Mouse (Mus musculus) limb, embryonic 14.5 days (tissue): ENCODE data around the gene Tcp10a. TPM values are rescaled to one million over a fixed set of nuclear protein-coding genes. Genes with fewer than 3 reads are reported as not detected.
"Not testable (repeated sequence)": the region's sequence is repeated elsewhere in the genome, so short reads cannot be mapped to it uniquely, and the experiment has no call there.

Source experiments
- ATAC-seq: fragments of 200-750 bp; cut with Nextera tagmentation; 2 replicates; pipeline ENCODE4 v1.8.0; 2017; ENCODE audit warnings: low read depth, moderate number of reproducible peaks, moderate TSS enrichment; ENCODE audit not compliant: low FRiP score
- DNase-seq: peaks from one replicate; pipeline ENCODE4 v3.0.0-alpha.2; 2015; ENCODE audit warnings: low spot score
- H3K27ac ChIP-seq: fragments of 300-500 bp; sonication (generic); replicated peaks from 2 replicates; pipeline ENCODE4 v1.5.1; 2014; ENCODE audit warnings: low read depth, mild to moderate bottlenecking, low read length, moderate library complexity, mixed read lengths
- H3K27me3 ChIP-seq: fragments of 300-500 bp; sonication (generic); 2 replicates; pipeline ENCODE4 v1.6.1; 2014; ENCODE audit warnings: low read length, mixed read lengths; ENCODE audit not compliant: control insufficient read depth, insufficient read depth
- H3K36me3 ChIP-seq: fragments of 300-500 bp; sonication (generic); 2 replicates; pipeline ENCODE4 v1.6.1; 2014; ENCODE audit warnings: mild to moderate bottlenecking, low read length, moderate library complexity, mixed read lengths; ENCODE audit not compliant: control insufficient read depth, insufficient read depth
- H3K4me1 ChIP-seq: fragments of 300-500 bp; sonication (generic); 2 replicates; pipeline ENCODE4 v1.6.1; 2014; ENCODE audit warnings: antibody characterized with exemption, low read length, mixed read lengths; ENCODE audit not compliant: control insufficient read depth, insufficient read depth
- H3K4me2 ChIP-seq: fragments of 300-500 bp; sonication (generic); replicated peaks from 2 replicates; pipeline ENCODE4 v1.6.1; 2014; ENCODE audit warnings: low read depth, mild to moderate bottlenecking, low read length, moderate library complexity; ENCODE audit not compliant: severe bottlenecking
- H3K4me3 ChIP-seq: fragments of 300-500 bp; sonication (generic); replicated peaks from 2 replicates; pipeline ENCODE4 v1.5.1; 2014; ENCODE audit warnings: low read length
- H3K9ac ChIP-seq: fragments of 300-500 bp; sonication (generic); 2 replicates; pipeline ENCODE4 v1.6.1; 2014; ENCODE audit warnings: mild to moderate bottlenecking, low read depth, low read length, moderate library complexity; ENCODE audit not compliant: severe bottlenecking
- H3K9me3 ChIP-seq: fragments of 300-500 bp; sonication (generic); 2 replicates; pipeline ENCODE4 v1.6.1; 2016; ENCODE audit warnings: low read length; ENCODE audit not compliant: control insufficient read depth
- POLR2A ChIP-seq: fragments of 200-500 bp; IDR thresholded peaks from 2 replicates; pipeline ENCODE4 v1.8.0; 2012; ENCODE audit warnings: inconsistent platforms, mild to moderate bottlenecking, moderate library complexity, borderline replicate concordance; ENCODE audit not compliant: insufficient read depth, insufficient read length; ENCODE audit errors: extremely low read depth
- WGBS: fragments of 180-500 bp; shearing (Covaris S2); extraction: QIAGEN DNeasy Blood & Tissue Kit; methylation state at CpG from one replicate; pipeline ENCODE4 v1.1.7; 2014; 5-methylcytosine and 5-hydroxymethylcytosine counted together
- polyA plus RNA-seq, 2 experiments: library from polyadenylated mRNA; depleted of rRNA in 1 of 2; stranded (reverse) in 1 of 2; unstranded in 1 of 2; fragments of >200 nt; fragmentation: Nextera tagmentation in 1 of 2; extraction: Ambion mirVana in 1 of 2; gene quantifications; 2 replicates each; pipeline versions ENCODE4 v1.2.1 to v1.2.3; 2012 to 2014

Gene Tcp10a
- polyA plus RNA-seq (2012; rRNA removed) (not detected in 2 replicates), polyA plus RNA-seq (2014; fragmentation: Nextera tagmentation; extraction: Ambion mirVana) (not detected in 2 replicates)

DNA sequence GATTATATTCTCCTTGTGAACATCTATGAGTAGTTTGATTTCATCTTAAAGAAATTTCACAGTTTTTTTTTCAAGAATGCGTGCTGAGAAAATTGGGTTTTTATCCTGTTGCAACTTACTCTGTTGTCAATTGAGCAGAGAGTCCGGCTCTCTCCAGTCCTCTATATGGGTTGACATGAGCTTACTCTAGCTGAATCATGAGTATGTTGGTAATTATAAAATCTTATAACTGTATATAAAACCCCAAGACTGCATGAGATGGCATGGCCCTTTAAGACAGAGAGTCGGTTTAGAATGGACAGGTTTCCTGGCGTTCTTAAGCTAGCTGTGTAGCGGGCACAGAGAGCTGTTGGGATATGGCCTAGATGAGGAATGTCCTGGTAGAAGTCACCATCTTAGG is at the start of gene Tcp10a:
TSS of gene Tcp10a (plus strand) at position 301 of the 400 bp plus-strand sequence.
- not testable (repeated sequence) for H3K27me3 ChIP-seq, H3K4me3 ChIP-seq, H3K36me3 ChIP-seq, H3K4me1 ChIP-seq, H3K9ac ChIP-seq, ATAC-seq, H3K9me3 ChIP-seq, DNase-seq, H3K27ac ChIP-seq, H3K4me2 ChIP-seq
- WGBS = 92% methylated on average over 4 of the region's 5 CpGs

DNA sequence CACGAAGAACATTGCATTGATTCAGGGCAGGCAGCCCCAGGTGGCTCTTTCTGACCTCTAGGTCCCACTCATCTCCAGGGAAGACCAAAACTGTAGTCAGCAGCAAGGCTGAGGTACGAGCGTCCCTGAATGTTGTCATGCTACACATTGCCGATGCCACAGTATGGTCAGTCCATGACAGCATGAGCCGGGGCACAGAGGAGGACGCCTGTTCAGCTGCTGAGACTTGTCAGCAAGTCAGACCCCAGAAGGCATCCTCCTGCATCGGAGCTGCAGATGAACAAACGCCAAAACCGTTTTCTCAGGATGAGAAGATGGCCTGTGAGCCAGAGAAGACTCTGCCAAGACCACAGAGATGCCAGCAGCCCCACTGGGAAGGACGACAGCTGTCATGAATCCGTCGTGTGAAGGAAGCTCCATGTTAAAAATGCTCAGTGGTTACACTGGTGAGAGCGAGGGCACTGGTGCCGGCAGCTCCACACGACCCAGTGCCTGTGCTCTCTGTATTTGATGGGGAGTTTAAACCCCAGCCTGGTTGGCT is 45.7 kb upstream of the Tcp10a start:
- H3K4me3 ChIP-seq = no peak overlapping the region
- no peaks in the 10 kb centered on the region for H3K9me3 ChIP-seq
- H3K4me1 ChIP-seq = no peaks in the 10 kb centered on the region
- H3K36me3 ChIP-seq = peaks cover 19% of the 10 kb centered on the region
- no peak overlapping the region for H3K9ac ChIP-seq
- no peak for TF ChIP-seq POLR2A
- DNase-seq (no peak), ATAC-seq (no peak)
- 93% methylated on average over 15 of the region's 15 CpGs for WGBS
- no peak overlapping the region for H3K27ac ChIP-seq
- no peaks in the 10 kb centered on the region for H3K27me3 ChIP-seq
- no peak overlapping the region for H3K4me2 ChIP-seq

DNA sequence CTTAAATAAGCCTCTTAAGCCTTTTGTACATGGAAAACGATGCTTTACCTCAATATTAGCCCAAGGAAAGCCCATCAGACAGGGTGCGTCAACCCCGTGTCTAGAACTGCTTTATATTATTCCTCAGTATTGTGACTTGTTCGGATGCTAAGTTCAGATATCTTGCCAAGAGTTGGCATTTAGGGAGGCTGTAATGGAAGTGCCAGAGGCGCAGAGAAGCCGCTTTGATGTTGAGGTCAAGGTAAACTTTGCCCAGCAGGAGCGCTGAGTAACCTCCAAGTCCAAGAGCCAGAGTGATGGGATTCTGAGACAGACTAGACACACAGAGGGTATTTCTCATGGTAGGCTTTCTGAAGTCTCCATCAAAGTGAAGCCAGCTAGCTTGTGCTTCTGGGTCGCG is 45.2 kb upstream of the Tcp10a start:
- no peak for DNase-seq
- WGBS = 92% methylated on average over 9 of the region's 9 CpGs
- Histone ChIP-seq H3K27ac (no peak overlapping the region), H3K4me1 (no peaks in the 10 kb centered on the region), H3K36me3 (peaks cover 19% of the 10 kb centered on the region), H3K27me3 (no peaks in the 10 kb centered on the region), H3K9me3 (no peaks in the 10 kb centered on the region), H3K9ac (no peak overlapping the region), H3K4me2 (no peak overlapping the region), H3K4me3 (no peak overlapping the region)
- no peak for TF ChIP-seq POLR2A
- no peak for ATAC-seq

DNA sequence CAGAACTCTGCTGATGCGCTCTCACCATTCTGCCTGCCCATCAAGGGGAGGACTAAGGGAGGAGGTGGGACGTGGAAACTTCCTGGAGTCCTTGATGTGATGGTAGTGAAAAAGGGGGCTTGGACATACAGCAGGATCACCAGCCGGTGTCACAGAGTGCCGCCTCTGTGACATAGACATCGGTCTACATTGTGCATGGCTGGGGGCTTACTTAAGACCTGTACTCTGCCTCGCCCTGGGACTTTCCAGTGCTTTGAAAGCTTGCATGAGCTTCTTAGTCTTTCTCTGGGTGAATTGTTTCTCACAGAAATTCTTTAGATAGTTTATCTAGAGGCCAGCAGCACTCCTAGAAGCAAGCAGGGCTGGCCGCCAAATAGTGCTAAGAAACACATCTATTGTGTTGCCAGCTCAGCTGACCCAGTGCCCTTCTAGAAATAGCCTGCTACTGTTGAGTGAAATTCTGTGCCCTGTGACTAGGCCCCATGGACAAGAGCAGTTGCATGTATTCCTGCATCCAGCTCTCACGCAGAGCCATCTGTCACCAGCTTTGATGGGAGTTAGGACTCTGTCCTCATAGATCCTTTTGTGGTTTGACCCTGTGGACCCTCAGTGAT is 40.0 kb upstream of the Tcp10a start:
- Histone ChIP-seq H3K27me3 (no peaks in the 10 kb centered on the region), H3K9ac (no peak overlapping the region), H3K4me3 (no peak overlapping the region), H3K36me3 (peaks cover 17% of the 10 kb centered on the region), H3K27ac (no peak overlapping the region), H3K4me1 (no peaks in the 10 kb centered on the region), H3K4me2 (no peak overlapping the region), H3K9me3 (no peaks in the 10 kb centered on the region)
- TF ChIP-seq POLR2A = no peak
- DNase-seq (peak; percentile 50), ATAC-seq (no peak)
- 87% methylated on average over 8 of the region's 8 CpGs for WGBS

DNA sequence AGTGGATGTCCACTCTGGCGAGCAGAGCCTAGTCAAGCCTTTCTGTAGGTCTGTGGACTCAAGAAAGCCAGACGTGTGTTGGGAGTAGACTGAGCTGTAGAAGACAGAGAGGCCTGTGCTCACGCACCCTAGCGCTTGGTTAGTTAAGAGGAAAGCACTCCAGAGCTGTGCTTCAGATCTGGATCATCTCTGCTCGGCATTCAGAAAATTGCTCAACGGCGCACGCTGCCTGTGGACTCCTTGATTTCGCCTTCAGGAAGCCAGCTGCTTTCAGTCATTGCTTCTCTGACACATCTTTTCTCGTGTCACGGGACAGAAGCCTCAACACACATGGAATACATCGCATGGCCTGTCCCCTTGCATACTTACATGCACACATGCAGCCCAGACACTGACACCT is 39.2 kb upstream of the Tcp10a start:
- Histone ChIP-seq H3K27ac (no peak overlapping the region), H3K27me3 (no peaks in the 10 kb centered on the region), H3K9ac (no peak overlapping the region), H3K4me3 (no peak overlapping the region), H3K36me3 (peaks cover 17% of the 10 kb centered on the region), H3K9me3 (no peaks in the 10 kb centered on the region), H3K4me1 (no peaks in the 10 kb centered on the region), H3K4me2 (no peak overlapping the region)
- 86% methylated on average over 12 of the region's 12 CpGs for WGBS
- TF ChIP-seq POLR2A = no peak
- DNase-seq (no peak), ATAC-seq (no peak)
